Mouse (Mus musculus) layer of hippocampus, adult 9-11 months (tissue): ENCODE measurements around the gene Sh3bgrl3.

Experiments
- DNase-seq: peaks from one replicate; pipeline ENCODE4 v3.0.0; 2022

The Sh3bgrl3 gene

DNA sequence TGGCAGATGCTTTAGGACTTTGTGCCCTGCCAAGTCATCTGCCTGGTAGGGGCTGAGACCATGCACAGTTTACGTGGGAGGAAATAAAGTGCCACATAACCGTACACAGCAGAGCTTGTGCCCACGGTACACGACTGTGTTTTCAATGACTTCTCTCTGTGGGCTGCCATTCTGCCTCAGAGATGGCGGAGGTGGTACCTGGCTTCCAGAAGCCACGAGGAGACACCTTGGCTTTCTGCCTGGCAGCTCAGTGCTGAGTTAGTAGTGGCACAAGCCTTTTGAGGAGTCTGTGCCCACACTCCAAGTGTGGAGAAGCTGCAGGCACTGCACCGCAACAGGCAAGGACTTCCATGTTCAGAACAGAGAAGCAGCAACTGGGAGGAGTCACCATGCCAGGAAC, 20.9 kb downstream of the Sh3bgrl3 start:
- DNase-seq, result peak; percentile 74

DNA sequence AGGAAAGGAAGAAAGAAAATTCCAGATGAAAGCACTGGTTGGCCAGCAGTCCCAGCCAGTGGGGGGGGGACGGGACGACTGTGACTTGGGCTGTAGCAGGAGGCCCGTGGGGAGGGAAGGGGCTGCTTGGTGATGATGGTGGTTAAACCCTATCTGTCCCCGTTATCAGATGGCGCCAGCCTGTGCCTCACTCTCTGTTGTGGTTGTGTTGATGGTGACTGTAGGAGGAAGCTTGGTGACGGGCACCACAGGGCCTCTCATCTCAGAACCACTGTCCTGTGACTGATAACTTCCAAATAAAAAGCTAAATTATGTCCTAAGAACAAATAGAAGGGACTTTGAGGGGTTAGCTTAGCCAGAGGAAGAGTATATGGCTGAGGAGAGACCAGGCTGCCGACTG, 22.5 kb downstream of the Sh3bgrl3 start:
- DNase-seq, result no peak

DNA sequence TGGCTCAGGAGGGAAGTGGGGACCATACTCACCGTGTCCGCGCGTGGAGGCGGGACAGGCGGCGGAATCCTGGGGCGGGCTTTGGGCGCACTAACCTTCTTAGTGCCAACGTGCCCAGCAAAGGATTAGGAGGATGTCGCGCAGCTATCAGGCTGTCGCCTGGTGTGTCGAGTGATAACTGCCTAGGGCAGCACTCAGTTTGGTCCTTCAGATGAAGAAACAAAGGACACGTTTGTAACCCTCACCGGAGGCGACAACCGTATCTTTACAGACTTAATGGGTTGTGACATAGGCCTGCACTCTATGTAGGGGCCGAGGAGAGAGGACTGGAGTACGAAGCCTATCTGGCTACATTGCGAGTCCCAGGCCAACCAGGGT, 25.9 kb downstream of the Sh3bgrl3 start:
- no peak for DNase-seq

DNA sequence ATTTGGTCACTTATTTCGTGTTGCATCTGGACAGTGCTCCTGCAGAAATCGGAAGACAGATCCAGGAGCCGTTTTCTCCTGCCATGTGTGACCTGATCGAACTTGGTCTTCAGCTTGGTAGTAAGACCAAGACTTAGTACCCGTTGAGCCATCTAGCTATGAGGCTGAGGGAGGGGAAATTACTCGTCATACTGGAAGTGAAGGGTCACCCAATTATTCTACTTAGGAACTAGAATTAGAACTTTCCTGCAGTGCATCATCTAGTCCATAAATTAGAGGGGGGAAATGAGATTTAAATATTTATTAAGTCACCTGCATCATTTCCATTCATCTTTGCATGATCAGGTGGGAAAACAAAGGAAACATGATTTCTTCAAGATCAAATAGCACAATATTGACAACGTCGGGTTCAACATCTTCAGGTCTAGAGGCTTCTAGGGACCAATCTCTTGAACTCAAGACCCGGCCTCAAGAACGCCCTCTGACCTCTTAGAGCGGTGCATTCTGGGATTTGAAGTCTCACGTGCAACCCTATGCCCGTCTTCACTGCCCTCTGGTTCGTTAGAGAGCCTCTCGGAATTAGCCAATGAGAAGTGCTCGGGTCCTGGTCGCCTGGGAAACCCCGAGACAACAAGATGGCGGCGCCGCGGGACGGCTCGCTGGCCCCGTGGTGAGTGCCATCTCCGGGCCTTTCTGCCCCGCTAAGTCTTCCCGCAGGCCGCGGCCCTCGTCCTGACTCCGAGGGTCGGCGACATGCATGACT, 26.4 kb downstream of the Sh3bgrl3 start, which contains the start of gene Ubxn11:
TSS of gene Ubxn11 (plus strand) at position 592 of the 763 bp plus-strand sequence.
- peak; percentile 94 for DNase-seq

DNA sequence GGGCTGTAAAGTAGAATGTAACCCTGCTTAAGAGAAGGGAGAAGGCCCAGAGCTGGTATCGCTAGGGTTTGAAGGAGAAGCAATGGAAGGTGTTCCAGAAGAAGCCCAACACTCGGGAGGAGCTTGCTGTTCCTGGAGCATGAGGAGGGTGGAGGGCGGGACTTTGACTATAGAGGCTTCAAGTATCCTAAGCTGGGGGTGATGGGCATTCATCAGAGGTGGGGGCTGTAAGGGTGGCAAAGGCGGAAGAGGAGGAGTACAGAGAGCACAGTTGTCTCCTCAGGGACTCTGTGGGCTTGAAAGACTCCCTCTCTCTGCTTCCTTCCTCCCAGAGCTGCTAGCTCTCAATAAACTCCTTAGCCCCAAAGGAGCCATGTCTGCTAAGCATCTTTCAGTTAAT, 28.3 kb downstream of the Sh3bgrl3 start:
- DNase-seq, result no peak

DNA sequence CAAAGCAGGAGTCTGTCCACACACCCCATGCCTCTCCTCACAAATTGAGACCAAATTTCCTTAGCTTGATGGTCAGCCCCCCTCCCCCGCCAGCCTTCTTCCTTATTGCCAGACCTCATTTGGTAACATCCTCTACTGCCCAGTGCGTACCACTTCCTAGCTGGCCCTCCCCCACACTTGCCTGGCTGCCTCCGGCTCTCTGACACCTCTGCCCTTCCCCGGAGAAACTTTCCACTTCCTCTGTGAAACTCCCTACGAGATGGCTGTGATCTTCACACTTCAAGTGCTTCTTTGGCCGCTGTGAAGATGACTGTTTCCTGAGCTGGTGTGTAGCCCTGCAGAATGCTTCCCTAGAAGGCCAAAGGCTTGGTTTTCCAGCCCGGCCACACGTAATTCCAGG, 30.0 kb downstream of the Sh3bgrl3 start:
- DNase-seq, result peak; percentile 92

DNA sequence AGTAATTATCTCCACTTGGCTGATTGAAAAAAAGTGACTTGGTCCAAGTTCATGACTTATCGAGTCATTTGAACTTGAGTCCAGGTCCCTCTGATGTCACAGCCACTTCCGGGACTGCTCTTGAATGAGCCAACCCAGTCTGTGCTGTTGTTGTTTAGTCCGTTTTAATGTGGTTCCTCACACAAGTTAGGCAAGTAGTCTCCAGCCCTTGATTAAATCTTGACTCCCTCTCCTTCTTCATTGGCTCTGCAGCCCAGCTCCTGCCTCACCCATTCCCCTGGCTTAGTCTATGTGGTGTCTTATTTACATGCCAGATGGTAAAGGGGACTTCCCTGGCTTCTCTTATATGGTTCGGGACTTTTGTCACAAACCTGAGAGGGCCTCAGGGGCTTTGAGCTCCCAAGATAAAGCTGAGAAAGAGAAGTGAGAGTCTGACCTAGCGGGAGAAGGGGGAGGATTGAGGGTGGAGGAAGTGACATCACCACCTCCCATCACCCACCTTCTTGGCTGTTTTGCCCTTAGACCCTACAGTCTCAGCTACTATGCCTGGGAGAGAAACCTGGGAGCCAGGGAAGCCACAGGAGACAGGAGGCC, 31.5 kb downstream of the Sh3bgrl3 start:
- peak; percentile 52 for DNase-seq

DNA sequence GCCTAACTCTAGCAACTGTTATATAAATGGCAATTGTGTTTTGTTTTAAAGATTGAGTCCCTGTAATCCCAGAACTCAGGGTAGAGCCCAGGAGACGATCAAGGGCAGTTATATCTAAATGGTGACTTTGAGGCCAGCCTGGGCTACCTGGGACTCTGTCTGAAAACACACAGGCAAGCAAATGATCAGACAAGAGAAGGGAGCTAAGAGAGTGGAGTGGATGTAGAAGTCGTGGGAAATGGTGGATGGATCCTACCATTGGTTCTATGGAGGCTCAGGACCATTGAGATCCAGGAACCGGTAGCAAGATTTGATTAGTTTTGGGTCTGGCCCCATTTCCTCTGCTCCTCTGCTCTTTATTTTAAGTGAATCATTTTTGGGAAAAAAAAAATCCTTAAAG, 32.5 kb downstream of the Sh3bgrl3 start:
- no peak for DNase-seq

DNA sequence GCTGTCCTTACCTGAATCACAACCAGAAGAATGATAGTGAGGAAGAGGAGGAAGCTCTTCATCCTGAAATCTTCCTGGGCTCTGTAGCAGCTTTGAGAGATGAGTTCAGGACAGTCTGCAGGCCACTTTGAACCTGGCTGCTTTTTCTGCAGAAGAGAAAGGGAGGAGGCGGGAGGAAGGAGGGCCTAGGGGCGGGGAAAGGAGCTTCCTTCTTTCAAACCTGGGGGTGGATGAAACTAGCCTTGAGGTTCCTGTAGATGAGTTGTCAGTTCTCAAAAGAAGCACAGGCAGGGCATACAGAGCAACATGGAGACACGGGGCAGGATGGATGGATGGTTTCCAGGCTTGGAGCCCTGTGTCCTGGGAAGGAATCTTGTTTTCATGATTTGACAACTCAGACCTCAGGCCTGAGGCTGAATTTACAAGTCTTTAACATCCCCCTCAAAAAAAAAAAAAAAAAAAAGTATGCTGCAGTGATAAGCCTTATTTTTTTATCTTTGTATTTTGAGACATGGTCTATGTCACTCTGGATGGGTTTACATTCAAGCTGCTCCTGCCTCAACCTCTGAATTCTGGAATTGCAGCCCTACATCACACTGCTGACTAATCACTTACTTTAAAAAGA, 33.6 kb downstream of the Sh3bgrl3 start, which contains the start of gene Cd52:
TSS of gene Cd52 (minus strand) at position 160 of the 625 bp plus-strand sequence.
- peak; percentile 64 for DNase-seq

DNA sequence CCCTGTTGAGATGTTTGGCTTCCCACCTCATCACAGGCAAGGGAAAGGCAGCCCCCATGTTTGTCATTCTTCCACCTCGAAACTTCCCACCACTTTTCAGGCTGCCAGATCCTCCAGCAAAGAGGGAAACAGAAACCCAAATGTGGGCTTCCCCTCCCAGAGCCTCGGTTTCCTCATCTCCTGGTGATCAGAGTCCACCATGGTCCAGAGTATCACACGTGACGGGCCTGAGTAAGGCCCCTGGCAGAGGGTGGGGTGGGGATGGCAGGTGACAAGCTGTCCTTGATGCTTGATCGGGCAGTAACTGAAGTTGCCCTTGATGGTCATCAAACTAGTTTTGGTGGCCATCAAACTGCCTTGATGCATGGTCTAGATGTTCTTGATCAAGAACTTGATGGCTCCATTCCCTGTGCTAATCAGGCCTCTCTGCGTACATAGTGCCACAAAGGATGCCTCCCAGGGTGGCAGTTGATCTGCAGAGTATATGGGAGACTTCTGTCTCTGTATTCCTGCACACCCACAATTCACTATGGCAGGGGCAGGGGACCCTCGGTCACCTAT, 34.5 kb downstream of the Sh3bgrl3 start:
- DNase-seq, result no peak

DNA sequence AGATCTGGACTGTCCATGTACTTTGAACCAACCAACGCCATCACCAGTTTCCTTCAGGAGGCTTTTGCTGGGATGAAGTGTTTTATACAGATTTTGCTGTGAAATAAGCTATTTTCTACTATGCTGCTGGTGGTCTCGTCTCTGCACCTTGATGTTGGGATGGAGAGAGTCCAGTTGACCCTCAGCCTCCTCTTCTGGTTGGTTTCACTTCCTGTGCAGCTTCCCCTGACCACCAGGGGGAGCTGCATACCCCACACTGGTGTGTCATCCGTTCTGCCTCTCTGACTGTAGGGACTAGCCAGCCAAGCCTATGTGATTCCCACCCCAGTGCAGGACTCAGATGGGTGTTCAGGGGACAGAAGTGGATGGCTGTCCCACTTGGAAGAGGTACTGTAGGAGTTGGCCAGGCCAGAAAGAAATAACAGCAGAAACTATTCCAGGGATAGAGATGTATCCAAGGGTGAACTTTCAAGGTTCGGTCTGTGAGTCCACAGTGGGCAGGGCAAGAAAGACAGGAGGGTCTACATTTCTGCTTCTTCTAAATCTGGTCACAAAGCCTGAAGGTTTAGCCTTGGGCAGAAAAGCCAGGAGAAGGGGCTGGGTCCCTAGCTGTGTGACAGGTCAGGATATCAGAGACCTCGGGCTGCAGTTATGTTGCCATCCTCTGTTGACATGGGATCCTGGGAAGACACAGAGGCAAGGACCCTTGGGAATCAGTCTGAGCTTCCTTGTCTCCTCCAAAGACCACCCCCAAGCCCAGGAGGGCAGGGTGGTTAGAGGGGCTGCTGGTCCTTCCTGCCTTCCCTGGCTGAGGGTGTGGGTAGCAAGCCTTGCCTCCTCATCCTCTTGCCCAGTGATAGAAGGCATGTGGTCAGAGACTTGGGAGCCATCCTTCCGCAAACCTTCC, 36.0 kb downstream of the Sh3bgrl3 start:
- peak; percentile 40 for DNase-seq

DNA sequence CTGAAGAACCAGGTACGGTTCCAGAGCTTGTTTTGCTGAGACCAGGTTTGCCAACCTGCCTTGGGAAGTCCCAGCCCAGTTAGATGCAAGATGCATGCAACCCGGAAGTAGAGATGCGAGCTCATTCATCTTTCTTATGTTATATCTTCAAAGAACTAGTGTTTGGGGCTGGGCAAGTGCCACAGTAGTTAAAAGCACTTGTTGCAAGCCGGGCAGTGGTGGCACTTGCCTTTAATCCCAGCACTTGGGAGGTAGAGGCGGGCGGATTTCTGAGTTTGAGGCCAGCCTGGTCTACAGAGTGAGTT, 37.4 kb downstream of the Sh3bgrl3 start:
- DNase-seq, result no peak

DNA sequence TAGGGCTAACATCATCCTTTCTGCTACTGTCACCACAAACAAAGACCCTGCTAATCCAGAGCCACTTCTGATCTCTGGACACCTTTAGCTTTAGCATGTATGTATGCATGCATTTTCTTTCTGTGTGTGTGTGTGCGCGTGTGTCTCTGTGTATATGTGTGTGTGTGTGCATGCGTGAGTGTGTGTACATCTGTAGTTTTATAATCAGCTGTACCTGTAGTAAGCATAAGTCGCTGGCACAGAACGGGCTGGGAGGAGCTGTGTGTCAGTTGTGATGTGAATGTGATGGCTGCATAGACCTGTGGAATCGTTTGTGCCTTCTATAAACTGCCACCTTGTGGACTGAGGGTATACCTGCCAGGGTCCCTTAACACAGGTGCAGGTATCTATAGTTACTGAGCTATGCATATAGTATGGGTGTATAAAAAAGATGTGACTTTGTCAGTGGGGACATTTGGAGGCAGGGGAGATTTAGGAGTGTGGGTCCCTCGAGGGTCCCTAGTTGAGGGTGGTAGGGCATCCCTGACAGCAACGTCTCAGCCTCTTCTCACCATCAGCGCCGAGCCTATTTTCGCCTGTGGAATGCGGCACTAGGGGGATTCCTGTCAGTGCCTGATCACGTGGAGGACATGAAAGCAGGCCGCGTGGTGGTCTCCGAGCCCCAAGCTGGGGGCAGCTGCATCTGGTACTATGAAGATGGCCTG, 37.9 kb downstream of the Sh3bgrl3 start:
- no peak for DNase-seq

DNA sequence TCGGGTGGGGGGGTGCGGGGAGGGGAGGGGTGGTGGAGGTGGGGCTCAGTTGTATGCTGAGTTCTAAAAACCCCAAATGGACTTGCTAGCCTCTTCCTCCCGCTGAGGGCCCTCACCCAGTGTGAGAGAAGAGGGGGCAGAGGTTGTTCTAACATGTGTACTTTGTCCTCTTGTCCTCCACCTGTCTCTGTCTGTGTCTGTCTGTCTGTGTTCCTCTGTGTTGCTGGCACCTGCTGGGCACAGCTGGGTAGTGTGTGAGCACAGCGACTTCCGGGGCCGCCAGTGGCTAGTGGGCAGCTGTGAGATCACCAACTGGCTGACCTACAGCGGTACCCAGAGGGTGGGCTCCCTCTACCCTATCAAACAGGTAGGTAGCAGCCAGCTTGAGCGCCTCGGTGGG, 39.6 kb downstream of the Sh3bgrl3 start:
- no peak for DNase-seq

DNA sequence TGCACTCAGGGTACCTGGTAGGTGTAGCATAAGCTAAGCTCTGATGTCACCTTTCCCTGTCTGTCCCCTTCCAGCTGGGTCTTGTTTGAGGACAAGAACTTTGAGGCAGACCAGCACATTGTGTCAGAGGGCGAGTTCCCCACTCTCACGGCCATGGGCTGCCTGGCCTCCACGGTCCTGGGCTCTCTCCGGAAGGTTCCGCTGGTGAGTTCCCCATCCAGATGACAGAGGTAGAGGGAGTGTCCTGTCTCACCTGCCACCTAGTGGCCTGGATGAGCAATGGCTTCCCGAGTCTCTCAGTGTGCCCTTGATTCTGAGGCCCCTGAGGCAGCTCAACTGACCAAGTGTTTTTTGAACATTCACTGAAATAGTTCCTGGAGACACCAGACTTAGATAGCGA, 41.2 kb downstream of the Sh3bgrl3 start:
- no peak for DNase-seq

DNA sequence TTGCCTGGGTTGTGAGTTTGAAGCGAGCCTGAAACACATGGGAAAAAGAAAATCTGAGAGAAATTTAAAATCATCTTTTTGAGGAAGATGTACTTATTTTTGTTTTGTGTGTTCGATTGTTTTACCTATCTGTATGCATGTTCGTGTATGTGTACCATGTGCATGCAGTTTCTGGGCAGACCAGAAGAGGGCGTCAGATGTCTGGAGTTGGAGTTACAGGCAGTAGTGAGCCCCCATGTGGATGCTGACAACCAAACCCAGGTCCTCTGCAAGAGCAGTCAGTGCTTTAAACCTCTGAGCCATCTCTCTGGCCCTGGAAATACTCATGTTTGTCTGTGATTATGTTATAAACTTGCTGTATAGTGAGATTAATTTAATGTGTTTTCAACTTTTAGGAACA, 43.6 kb downstream of the Sh3bgrl3 start:
- DNase-seq, result no peak

DNA sequence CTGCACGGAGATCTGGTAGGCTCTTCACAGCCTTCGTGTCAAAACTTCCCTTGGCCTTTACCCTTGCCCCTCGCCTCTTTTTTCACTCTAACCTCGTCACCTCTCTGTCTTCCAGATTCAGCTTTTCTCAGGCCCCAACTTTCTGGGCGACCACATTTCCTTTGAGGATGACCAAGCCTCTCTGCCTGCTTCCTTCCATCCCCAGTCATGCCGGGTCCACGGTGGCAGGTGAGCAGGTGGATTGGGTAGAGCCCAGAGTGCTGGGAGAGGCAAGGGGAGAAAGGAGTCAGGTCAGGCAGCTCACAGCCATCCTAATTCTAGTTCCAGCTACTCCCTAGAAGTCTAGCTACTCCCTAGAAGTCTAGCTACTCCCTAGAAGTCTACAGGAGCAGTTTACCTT, 46.1 kb downstream of the Sh3bgrl3 start:
- DNase-seq, result no peak

DNA sequence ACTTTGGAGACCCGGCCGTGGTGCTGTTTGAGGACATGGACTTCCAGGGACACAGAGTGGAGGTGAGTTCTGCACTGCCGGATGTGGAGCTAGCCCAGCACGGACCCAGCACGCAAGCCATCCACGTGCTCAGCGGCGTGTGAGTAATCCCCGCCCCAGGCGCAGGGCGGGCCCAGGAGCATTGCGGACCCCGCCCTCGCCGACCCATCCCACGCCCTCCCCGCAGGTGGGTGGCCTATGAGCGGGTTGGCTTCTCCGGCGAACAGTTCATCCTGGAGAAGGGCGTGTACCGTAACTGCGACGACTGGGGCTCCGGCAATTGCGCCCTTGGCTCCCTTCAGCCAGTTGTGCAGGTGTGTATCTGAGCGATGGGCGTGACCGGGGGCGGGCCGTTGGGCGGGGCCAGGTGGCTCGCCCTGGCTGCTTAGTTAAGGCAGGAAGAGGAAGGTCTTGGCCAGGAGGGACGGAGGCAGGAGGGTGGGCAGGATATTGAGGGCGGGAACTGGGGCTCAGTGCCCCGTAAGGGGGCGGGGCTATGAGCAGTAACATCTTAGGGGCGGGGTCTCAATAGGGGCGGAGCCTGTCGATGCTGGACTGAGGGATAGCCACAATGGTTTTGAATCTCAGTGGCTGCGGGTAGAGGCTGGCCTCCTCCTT, 46.7 kb downstream of the Sh3bgrl3 start:
- DNase-seq, result peak; percentile 67

DNA sequence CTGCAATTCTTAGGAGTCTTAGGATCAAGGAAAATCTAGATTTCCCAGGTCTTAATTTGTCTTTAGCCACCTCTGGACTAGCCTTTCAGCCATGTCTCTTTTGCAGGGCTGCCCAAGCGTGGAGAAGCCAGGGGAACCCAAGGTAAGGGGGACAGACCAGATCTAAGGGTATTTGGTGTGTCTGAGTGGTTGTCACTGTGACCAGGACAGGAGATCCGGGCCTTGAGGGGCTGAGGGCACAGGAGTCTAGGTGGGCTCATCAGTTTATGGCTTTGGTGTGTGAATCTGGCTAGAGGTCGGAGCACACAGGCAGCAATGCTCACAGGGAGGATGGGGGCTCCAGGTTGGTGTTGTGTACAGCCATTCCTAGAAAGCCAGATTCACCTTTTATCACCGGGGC, 47.9 kb downstream of the Sh3bgrl3 start:
- no peak for DNase-seq

DNA sequence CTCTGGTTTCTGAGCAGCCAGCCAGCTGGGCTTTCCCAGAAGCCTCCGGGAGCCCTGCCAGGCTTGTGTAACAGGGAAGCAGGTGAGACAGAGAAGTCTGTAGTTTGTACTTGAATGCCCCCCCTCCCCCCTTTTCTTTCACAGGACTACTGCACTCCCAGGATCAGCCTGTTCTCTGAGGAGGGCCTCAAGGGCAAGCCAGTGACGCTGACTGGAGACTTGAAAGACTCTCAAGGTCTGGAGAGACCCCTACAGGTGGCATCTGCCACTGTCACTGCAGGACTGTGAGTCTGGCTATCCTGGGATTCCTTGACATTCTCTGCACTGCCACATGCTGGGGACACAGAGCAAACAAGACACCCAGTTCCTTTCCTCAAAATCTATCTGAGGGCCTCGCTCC, 49.9 kb downstream of the Sh3bgrl3 start:
- DNase-seq, result peak; percentile 68
